Mouse (Mus musculus) kidney, postnatal 0 days (tissue): ENCODE measurements at regions not wholly inside any gene's neighbourhood (a gene's known extent, or its start where the extent isn't known, plus 50 kb on each side); places are given as distances from the start of the nearest gene placed in this dataset.

Experiments used
- ATAC-seq: fragments of 200-750 bp; cut with Nextera tagmentation; replicated peaks from 2 replicates; pipeline ENCODE4 v1.8.0; 2017; ENCODE audit warnings: low read depth, moderate number of reproducible peaks, moderate TSS enrichment, moderate library complexity; ENCODE audit not compliant: low FRiP score
- DNase-seq: peaks from one replicate; pipeline ENCODE4 v3.0.0-alpha.2; 2016; ENCODE audit warnings: low spot score
- H3K27ac ChIP-seq: fragments of 300-500 bp; sonication (generic); 2 replicates; pipeline ENCODE4 v1.5.1; 2014; ENCODE audit warnings: mild to moderate bottlenecking
- H3K27me3 ChIP-seq: fragments of 300-500 bp; sonication (generic); 2 replicates; pipeline ENCODE4 v1.6.1; 2014; ENCODE audit warnings: low read length, mixed read lengths; ENCODE audit not compliant: insufficient read depth
- H3K36me3 ChIP-seq: fragments of 300-500 bp; sonication (generic); 2 replicates; pipeline ENCODE4 v1.6.1; 2014; ENCODE audit warnings: low read length, mixed read lengths; ENCODE audit not compliant: insufficient read depth
- H3K4me1 ChIP-seq: fragments of 300-500 bp; sonication (generic); replicated peaks from 2 replicates; pipeline ENCODE4 v1.6.1; 2014; ENCODE audit warnings: antibody characterized with exemption, low read length, mixed read lengths; ENCODE audit not compliant: insufficient read depth
- H3K4me2 ChIP-seq: fragments of 300-500 bp; sonication (generic); 2 replicates; pipeline ENCODE4 v1.6.1; 2014; ENCODE audit warnings: mild to moderate bottlenecking, low read length, moderate library complexity, mixed read lengths
- H3K4me3 ChIP-seq: fragments of 300-500 bp; sonication (generic); replicated peaks from 2 replicates; pipeline ENCODE4 v1.5.1; 2014; ENCODE audit warnings: low read depth, low read length
- H3K9ac ChIP-seq: fragments of 300-500 bp; sonication (generic); 2 replicates; pipeline ENCODE4 v1.6.1; 2014; ENCODE audit warnings: low read depth, low read length
- H3K9me3 ChIP-seq: fragments of 300-500 bp; sonication (generic); replicated peaks from 2 replicates; pipeline ENCODE4 v1.6.1; 2016; ENCODE audit warnings: low read length, inconsistent platforms, mixed read lengths
- CTCF ChIP-seq: IDR thresholded peaks from 2 replicates; pipeline ENCODE4 v1.5.1; 2016; ENCODE audit warnings: antibody characterized with exemption, low read depth, mild to moderate bottlenecking, moderate library complexity
- whole genome bisulfite sequencing: fragments of 180-500 bp; shearing (Covaris S2); extraction: QIAGEN DNeasy Blood & Tissue Kit; methylation state at CpG from one replicate; pipeline ENCODE4 v1.1.7; 2014; 5-methylcytosine and 5-hydroxymethylcytosine counted together

DNA sequence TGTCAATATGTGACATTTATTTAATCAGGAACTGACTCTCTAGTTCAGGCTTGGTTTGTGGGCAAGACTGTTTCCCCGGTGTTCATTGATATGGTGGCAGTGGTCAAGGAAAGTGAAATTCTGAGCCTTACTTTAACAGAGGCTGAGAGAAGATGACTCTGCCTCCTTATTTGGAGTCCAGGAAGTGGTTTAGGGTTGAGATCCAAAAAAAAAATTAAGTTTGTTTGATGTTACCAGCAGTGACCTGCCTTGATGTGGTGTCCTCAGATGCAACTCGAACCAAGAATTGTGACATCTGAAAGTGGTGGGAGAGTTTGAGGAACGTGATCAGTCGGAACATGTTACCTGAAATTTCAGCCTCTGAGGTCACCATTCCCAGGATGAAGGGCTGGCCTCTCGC lies 151.4 kb downstream of the Klf5 start:
- H3K4me1 ChIP-seq, result no peaks in the 10 kb centered on the region
- no peak overlapping the region for H3K4me3 ChIP-seq
- H3K9ac ChIP-seq, result no peak overlapping the region
- DNase-seq (no peak), ATAC-seq (no peak)
- no peaks in the 10 kb centered on the region for H3K9me3 ChIP-seq
- 85% methylated on average over 5 of the region's 5 CpGs for WGBS
- no peaks in the 10 kb centered on the region for H3K27me3 ChIP-seq
- H3K4me2 ChIP-seq, result no peak overlapping the region
- no peaks in the 10 kb centered on the region for H3K36me3 ChIP-seq
- H3K27ac ChIP-seq, result no peak overlapping the region
- TF ChIP-seq CTCF, result no peak

DNA sequence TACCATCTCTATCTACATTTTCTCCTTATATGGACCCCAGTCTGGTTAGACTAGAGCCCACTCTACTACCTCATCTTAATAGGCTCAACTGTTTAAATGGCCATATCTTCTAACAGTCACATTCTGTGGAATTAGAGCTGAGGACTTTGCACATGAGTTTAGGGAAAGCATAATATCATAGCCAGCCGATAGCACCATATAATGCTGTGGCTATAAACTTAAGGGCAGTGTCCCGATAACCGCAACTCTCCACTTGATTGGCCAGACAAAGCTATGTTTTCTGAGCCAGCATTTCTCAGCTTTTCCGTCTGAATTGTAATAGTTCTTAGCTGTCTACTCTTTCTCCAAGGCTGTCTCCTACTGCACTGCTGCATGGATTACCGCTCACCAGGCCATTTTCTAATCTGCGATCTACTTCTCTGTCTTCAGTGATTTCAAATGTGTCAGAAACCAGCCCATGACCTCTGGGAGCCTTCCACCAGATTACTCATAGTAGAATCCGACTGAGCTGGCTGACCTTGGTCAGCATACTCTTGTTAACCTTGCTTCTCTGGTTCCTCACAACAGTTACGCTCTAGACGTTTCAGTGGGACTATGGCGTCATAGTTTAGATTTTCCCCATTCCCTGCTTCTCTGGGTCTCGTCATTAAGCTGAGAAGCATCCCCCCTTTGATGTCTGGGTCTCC lies 152.8 kb downstream of the Klf5 start:
- DNase-seq, result no peak
- H3K4me1 ChIP-seq, result no peaks in the 10 kb centered on the region
- no peaks in the 10 kb centered on the region for H3K9me3 ChIP-seq
- WGBS, result 81% methylated on average over 11 of the region's 11 CpGs
- no peak overlapping the region for H3K4me3 ChIP-seq
- no peaks in the 10 kb centered on the region for H3K27me3 ChIP-seq
- H3K27ac ChIP-seq, result no peak overlapping the region
- no peak for ATAC-seq
- no peak for TF ChIP-seq CTCF
- H3K9ac ChIP-seq, result no peak overlapping the region
- no peak overlapping the region for H3K4me2 ChIP-seq
- H3K36me3 ChIP-seq, result no peaks in the 10 kb centered on the region

DNA sequence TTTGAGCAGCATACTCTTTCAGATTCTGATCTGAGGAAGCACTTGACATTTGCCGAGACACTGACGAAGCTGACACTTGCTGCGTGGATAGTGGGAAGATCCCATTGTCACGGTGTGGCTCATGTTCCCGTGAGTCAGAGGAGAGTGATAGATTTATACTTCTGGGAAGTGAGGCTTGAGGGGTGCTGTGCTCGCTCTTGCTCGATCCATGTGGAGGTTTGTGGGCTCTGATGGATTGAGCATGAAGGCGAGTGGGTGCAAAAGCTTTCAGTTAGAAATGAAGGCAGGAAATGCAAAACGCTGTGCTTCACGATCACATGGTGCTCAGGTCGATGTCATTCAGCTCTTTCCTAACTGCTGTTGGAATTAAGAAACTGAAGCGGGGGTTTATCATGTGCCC lies 155.4 kb downstream of the Klf5 start:
- H3K27ac ChIP-seq, result no peak overlapping the region

DNA sequence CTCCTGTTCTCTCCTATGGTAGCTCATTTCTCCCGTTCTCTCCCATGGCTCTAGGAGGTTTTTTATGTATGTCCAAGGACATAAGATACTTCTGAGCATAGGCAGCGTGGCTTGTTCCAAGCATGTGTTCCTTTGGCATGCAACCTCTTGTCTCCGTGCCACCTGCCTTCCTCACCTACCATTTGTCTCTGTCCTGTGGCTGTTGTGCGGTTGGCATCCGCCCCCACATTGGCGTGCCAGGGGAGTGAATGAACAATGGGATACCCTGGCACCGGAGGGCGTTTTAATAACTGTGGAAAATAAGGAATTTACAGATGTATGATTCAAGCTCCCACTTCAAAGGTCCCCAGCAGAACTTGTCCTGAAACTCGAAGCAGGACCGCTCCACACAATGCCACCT lies 158.1 kb downstream of the Klf5 start:
- no peak for ATAC-seq
- Histone ChIP-seq H3K27me3 (no peaks in the 10 kb centered on the region), H3K9me3 (no peaks in the 10 kb centered on the region), H3K27ac (no peak overlapping the region), H3K4me3 (no peak overlapping the region), H3K4me2 (no peak overlapping the region), H3K9ac (no peak overlapping the region), H3K36me3 (no peaks in the 10 kb centered on the region), H3K4me1 (no peaks in the 10 kb centered on the region)
- 62% methylated on average over 10 of the region's 10 CpGs for WGBS
- DNase-seq, result peak; percentile 12
- no peak for TF ChIP-seq CTCF

More for the DNA sequence above, 155.4 kb downstream of the Klf5 start:
- H3K27me3 ChIP-seq, result no peaks in the 10 kb centered on the region
- no peaks in the 10 kb centered on the region for H3K36me3 ChIP-seq
- DNase-seq (no peak), ATAC-seq (no peak)
- H3K4me1 ChIP-seq, result no peaks in the 10 kb centered on the region
- H3K9me3 ChIP-seq, result no peaks in the 10 kb centered on the region
- H3K9ac ChIP-seq, result no peak overlapping the region
- WGBS, result 69% methylated on average over 12 of the region's 12 CpGs
- no peak for TF ChIP-seq CTCF
- no peak overlapping the region for H3K4me3 ChIP-seq
- H3K4me2 ChIP-seq, result no peak overlapping the region

DNA sequence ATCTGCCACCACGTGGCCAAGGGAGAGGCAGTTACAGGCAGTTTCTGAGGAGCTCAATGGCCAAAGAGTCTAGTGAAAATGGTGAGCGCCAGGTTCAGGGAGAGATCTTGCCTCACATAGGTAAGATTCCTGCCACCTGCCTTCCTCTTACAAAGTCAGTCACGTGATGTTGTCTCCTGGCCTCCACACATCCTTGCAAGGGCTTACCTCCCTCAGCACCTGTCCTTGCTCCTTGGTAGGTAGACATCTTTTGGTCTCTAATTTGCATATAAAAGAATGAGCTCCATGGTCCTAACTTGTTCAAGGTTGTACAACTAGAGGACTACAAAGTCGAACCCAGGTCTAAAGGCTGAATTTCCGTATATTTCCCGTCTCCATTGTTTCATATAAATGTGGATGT lies 159.1 kb downstream of the Klf5 start:
- Histone ChIP-seq H3K9ac (no peak overlapping the region), H3K4me1 (no peaks in the 10 kb centered on the region), H3K4me2 (no peak overlapping the region), H3K4me3 (no peak overlapping the region), H3K9me3 (no peaks in the 10 kb centered on the region), H3K36me3 (no peaks in the 10 kb centered on the region), H3K27ac (no peak overlapping the region), H3K27me3 (no peaks in the 10 kb centered on the region)
- DNase-seq (no peak), ATAC-seq (no peak)
- WGBS, result 87% methylated on average over 6 of the region's 6 CpGs
- TF ChIP-seq CTCF, result no peak

DNA sequence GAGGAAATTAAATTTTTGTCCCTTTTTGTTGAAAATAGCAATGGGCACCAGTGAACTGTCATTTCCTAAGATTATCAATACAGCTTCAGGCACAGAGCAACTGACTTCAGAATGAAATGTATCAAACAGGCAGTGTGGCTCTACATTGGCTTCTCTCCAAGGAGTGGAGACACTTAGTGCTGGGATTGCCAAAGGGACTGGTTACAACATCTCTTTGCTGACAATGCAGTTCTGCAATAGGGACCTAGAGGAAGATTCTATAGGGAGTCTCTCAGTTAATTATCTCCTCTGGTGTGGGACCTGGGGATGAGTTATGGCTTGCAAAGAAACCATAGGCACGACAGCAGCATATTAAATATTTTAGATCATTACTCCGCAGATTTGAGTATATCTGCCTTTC lies 173.6 kb downstream of the Klf5 start:
- TF ChIP-seq CTCF, result no peak
- 84% methylated on average over 2 of the region's 2 CpGs for WGBS
- no peak overlapping the region for H3K27ac ChIP-seq
- DNase-seq (no peak), ATAC-seq (no peak)
- no peaks in the 10 kb centered on the region for H3K36me3 ChIP-seq
- H3K4me3 ChIP-seq, result no peak overlapping the region
- no peaks in the 10 kb centered on the region for H3K9me3 ChIP-seq
- no peak overlapping the region for H3K4me2 ChIP-seq
- H3K27me3 ChIP-seq, result no peaks in the 10 kb centered on the region
- no peak overlapping the region for H3K9ac ChIP-seq
- H3K4me1 ChIP-seq, result no peaks in the 10 kb centered on the region

DNA sequence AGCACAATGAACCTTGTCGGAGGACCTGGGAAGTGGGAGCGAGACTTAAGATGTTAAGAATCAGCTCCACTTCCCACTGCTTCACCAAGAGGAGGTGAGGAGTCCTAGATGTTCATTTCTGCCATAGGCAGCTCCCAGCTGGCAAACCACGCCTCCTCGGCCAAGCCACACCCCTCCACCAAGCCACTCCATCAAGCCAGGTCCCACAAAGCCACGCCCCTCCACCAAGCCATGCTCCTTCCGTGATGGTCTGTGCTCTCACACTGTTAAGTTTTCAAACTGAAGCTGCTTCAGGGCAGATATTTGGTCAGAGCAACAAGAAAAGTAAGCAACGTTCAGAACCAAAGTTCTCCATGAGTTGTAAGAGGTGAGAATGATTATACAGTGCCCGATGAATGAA lies 176.8 kb downstream of the Klf5 start:
- WGBS, result 59% methylated on average over 8 of the region's 8 CpGs
- ATAC-seq, result no peak

More for the DNA sequence above, 176.8 kb downstream of the Klf5 start:
- no peaks in the 10 kb centered on the region for H3K4me1 ChIP-seq
- H3K27ac ChIP-seq, result no peak overlapping the region
- no peaks in the 10 kb centered on the region for H3K36me3 ChIP-seq
- no peak overlapping the region for H3K4me3 ChIP-seq
- no peaks in the 10 kb centered on the region for H3K9me3 ChIP-seq
- TF ChIP-seq CTCF, result no peak
- DNase-seq, result no peak
- H3K9ac ChIP-seq, result no peak overlapping the region
- H3K4me2 ChIP-seq, result no peak overlapping the region
- H3K27me3 ChIP-seq, result no peaks in the 10 kb centered on the region
